Mouse (Mus musculus) liver, adult (tissue): ENCODE data around the gene Olfr1418.

ENCODE experiments used
- GATA4 ChIP-seq: IDR thresholded peaks from 2 replicates; pipeline ENCODE4 v1.6.1; 2014; ENCODE audit warnings: mild to moderate bottlenecking, low read length; ENCODE audit not compliant: insufficient replicate concordance

Gene Olfr1418

GRCm38 (mm10) chr19:11816706-11817105 is 44.2 kb downstream of the Olfr1418 start:
- TF ChIP-seq GATA4 = no peak

- no peak for TF ChIP-seq GATA4
Measured at GRCm38 (mm10) chr19:11814742-11815333, 46.0 kb downstream of the Olfr1418 start.

- no peak for TF ChIP-seq GATA4
Measured at GRCm38 (mm10) chr19:11813649-11814048, 47.2 kb downstream of the Olfr1418 start.

GRCm38 (mm10) chr19:11813136-11813535 is 47.7 kb downstream of the Olfr1418 start:
- TF ChIP-seq GATA4 = no peak

- no peak for TF ChIP-seq GATA4
Measured at GRCm38 (mm10) chr19:11811688-11812365, 49.0 kb downstream of the Olfr1418 start.

GRCm38 (mm10) chr19:11810856-11811255 is 50.0 kb downstream of the Olfr1418 start:
- TF ChIP-seq GATA4 = no peak

GRCm38 (mm10) chr19:11810003-11810758 is 50.7 kb downstream of the Olfr1418 start:
- no peak for TF ChIP-seq GATA4

- TF ChIP-seq GATA4 = no peak
Measured at GRCm38 (mm10) chr19:11808452-11808851, 52.4 kb downstream of the Olfr1418 start.

GRCm38 (mm10) chr19:11807822-11808221 is 53.0 kb downstream of the Olfr1418 start:
- no peak for TF ChIP-seq GATA4

- TF ChIP-seq GATA4 = no peak
Measured at GRCm38 (mm10) chr19:11807251-11807650, 53.6 kb downstream of the Olfr1418 start.

GRCm38 (mm10) chr19:11804423-11804822 is 56.4 kb downstream of the Olfr1418 start:
- no peak for TF ChIP-seq GATA4
